Mouse (Mus musculus) kidney, adult 18-20 months (tissue): ENCODE measurements at regions not wholly inside any gene's neighbourhood (a gene's known extent, or its start where the extent isn't known, plus 50 kb on each side); places are given as distances from the start of the nearest gene placed in this dataset.

Source experiments
- DNase-seq: peaks from one replicate; pipeline ENCODE4 v3.0.0; 2021

DNA sequence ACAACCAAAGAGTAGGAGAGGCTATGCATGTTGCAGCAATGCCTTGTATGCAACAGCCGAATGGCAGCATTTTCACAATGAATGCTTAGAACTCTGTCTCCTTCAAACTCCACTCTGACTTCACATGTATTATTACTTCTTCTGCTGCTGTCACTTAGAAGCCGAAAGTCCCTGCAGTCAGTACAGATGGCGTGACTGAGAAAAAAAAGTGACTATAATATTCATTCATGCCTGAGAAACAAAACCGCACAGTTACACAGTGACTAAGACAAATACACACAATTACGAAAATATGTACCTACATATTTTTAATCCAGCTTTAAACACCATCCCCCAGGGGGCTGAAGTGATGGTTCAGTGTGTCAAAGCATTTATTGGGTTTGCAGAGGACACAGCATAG lies 154.8 kb upstream of the Pitx2 start:
- no peak for DNase-seq

DNA sequence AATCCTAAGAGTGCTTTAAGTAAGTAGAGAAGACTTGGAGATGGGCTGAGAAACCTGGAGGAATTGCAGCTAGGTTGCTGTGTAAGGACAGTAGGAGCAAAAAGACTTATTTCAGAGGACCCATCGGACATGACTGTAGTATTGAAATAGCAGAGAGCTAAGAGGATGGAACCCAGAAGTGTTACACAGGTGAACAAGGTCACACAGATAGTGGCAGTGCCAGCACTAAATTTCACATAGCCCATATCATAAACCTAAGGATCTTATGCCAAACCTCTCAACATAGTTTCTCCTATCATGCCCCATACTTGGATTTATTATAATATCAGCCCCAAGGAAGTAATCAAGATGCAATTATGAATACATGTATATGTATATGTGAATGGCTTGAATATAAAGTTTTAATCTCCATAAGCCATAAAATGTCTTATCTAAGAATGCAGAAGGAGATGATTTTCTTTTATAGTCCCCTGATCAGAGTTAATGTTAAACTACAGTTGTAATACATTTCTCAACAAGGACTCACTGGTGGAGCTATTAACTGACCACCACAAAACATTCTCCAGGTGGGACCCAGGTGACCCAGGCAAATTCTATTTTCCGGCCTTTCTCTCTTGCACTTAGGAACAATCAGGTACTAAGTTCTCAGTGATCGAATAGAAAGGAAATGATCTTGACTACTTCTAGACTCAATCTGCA lies 149.6 kb upstream of the Pitx2 start:
- no peak for DNase-seq

DNA sequence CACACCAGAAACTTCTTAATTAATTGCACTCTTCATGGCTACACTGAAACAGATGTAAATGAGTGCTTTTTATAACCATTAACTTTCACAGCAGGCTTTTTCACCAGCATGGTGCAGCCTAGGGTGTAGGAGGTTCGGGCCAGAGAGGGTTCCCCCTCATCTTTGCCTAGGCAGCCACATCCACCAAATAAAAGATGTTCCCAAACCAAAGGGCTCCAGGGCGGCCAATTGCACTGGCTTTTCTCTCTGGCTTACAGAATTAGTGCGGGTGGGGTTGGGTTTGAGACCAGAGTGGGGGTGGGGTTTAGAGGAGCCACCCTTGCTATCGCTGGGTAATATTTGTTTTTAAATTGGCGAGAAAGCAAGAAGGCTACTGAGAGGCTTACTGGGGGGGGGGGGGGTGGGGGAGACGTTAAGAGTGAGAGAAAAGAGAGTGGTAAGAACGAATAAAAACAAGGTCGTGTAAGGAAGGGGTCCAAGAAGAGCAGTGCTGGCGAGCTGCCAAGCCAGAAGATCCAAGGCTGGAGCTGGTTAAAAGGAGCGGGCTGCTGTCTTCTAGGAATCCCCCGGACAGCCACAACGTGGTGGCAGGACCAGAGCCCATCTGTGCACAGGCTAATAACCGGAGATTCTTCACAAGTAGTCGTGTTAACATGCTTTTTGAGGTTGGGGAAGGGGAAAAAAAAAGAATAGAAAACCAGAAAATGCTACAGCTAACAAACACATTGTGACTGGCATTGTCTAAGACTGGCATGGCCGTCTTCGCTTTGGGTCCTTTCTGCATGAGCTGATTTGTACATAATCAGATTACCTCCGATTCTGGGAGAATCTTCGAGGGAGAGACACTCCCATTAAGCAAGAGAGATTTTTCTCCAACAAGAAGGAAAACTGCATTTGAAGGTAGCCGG lies 134.0 kb upstream of the Pitx2 start:
- DNase-seq, result no peak

DNA sequence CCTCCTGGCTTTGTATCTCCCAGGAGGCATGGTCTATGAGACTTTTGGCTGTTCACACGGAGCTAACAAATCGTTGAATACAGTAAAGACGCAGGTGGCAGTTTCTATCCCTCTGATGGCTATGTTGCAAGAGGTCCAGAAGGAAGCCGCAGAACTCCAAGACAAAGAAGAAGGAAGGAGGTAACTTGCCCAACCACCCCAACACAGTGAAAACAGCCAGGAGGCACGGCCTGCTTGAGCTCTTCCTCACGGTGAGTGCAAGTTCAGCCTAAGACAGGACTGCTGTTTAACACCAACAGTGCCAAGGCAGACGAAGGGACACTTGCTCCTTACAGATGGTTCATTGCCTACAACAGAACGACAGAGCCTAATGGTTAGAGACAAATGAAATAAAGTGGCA lies 130.0 kb upstream of the Pitx2 start:
- DNase-seq, result no peak

DNA sequence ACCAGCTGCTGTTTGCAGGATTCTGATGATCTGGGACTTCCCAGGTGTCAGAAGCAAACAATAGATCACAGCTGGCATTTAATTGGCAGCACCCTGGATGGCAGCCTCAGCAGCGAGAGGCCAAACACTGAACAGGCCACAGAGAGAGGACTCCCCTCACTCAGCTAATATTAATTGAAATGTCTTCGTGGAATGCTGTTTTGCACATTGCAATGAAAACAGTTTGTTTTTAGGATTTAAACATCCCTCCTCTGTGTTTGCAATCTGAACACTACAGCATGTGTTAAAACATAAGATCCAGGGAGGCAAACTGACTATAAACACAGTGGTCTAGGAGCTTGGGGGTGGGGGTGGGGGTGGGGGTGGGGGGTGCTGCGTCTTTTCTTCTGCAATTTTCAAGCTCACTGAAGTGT lies 129.2 kb upstream of the Pitx2 start:
- no peak for DNase-seq

DNA sequence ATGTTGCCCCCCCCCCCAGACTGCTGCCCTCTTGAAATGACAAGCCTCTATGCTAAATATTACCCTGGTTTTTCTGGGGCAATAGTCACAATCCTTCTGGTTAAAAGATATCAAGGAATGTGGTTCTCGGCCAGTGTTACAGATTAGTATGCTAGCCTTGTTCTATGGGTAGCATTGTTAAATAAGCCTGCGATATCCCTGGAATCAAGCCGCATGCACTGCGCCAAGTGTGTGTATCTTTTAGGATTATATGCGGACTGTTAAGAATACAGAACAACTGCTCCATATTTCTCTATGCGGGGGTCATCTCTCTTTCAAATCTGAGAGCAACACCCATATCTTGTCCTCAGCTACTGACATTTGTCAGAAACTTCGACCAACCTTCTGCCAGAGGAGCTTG lies 128.7 kb upstream of the Pitx2 start:
- DNase-seq, result no peak

DNA sequence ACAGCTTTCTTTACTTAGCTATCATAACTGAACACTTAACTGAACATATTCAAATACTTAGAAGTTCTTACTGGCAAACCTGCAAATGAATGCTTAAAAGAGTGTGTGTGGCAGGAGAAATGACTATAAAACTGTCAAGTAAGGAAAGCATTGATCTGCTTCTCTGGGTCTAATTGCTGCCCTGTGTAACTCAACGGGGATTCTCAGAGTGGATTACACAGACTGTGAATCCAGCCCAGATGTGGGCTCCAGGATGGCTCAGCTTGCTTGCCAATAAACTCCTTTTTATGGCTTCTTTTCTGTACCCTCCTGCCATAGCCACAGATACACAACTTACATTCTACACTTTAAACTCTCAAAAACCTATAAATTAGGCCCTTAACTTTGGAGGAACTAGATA lies 123.3 kb upstream of the Pitx2 start:
- DNase-seq, result no peak

DNA sequence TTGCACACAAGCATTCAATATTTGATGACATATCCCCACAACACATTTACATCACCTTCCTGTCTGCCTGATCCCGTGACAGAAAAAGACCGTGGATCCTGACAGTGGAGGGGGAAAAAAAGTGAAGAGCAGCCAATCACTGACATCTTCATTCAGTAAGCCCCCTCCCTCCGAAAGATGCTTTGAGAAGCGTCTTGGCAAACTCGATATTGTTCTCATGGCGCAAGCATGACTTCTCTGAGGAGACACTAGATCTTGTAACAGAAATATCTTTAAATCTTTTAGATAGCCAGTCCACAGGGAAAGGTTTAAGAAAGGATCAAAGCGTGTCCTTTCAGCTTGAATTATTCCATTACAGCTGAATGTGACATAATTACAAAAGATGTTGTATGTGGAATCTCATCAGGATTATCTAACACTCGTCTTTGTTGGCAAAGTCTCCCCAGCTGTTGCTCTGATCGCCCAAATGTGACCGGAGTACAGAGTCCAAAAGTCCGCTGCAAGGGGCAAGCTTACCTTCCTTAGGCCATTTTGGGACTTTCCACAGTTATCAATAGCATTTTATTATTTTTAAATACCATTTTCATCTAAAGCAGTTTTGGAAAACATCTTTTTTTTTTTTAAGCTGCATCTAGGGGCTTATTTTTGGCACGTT lies 95.8 kb upstream of the Pitx2 start:
- DNase-seq, result no peak

DNA sequence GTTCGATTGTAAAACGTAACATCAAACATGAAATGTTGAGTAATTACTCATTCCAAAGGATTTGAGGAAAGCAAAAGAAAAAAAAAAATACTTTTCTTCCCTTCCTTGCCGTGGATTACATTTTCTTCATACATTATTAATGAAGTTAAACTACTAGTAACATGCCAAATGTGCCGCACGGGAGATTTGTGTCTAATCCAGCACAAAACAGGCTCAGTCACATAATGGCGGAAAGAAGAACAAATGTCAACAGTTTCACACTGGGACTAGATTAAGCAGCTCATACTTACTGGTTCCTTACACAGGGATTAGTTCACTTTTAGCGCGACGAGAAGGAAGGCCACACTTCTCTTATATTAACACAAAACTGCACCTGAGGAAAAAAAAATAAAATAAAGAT lies 94.9 kb upstream of the Pitx2 start:
- DNase-seq, result no peak

DNA sequence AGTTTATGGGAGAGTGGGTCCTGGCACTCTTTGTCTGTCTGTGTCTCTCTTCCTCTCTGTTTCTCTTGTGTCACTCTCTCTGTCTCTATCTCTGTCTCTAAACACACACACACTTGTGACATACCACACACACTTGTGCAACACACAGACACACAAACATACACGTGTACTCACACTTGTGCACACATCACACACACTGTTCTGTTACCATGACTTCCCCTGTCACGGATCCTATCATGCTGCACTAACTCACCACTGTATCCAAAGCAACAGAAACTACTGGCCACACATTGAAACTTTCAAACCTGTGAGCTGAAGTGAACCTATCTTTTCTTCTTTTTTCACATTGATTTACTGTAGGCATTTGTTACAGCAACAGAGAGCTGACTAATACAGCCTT lies 93.5 kb upstream of the Pitx2 start:
- DNase-seq, result no peak

DNA sequence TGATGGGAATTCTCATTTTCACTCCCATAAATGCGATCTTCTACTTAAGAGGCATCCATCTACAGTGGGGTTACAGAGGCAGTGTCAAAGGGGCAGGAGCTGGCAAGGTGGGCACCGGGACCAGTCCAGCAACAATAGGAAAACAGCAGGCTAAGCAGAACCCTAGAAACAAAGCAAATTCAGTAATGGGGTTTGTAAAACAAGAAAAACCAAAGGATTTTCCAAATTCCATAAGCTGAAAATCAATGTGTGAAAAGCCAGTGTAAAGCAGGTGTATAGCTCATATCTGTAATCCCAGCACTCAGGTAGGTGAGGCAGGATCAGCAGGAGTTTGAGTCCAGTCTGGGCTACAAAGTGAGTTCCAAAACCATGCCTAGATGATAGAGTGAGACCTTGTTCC lies 69.2 kb upstream of the Pitx2 start:
- DNase-seq, result no peak

DNA sequence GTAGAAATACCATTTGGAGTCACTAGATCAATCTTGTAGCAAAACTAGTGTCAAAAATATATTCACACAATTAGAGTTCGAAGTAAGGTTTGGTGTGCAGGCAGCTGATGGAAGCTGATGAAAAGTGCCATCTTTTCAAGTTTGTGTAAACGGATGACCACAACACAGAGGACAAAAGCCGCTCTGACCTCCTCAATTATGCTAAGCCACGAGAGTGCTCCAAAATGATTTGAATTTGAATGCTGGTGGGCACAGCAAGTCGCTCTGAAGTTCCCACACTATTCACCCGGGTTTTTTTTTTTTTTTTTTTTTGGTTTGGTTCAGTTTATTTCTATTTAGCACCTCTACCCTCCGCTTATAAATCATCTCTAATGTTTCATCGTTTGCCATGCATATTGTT lies 68.5 kb upstream of the Pitx2 start:
- DNase-seq, result no peak

DNA sequence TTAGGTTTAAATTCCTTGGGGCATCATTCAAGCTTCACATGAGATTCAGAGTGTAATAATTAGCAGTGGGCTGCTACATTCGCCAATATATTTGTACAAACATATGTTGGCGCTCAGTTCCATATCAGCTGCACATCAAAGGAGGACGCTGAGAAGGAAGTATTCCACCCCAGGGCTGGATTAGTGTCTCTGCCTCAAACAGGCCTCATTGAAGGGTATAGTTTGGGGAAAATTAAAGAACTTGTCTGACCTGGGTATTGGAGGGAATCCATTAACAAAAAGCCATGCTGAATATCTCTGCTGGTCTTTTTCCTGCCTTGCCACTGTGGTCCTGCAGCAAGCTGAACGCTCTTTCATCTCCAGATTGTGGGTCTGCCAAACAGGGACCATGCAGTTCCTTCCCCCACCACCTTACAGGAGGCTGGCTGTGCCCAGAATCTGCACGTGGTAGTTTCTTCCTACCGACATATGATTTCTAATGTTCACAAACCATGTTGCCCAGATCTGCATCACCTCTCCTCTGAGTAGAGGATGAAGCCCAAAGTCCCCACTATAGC lies 67.7 kb upstream of the Pitx2 start:
- DNase-seq, result no peak
